Mouse (Mus musculus): ENCODE measurements around the gene Serpina3m.
"Not testable (repeated sequence)": the region's sequence is repeated elsewhere in the genome, so short reads cannot be mapped to it uniquely, and the experiment has no call there.

DNA sequence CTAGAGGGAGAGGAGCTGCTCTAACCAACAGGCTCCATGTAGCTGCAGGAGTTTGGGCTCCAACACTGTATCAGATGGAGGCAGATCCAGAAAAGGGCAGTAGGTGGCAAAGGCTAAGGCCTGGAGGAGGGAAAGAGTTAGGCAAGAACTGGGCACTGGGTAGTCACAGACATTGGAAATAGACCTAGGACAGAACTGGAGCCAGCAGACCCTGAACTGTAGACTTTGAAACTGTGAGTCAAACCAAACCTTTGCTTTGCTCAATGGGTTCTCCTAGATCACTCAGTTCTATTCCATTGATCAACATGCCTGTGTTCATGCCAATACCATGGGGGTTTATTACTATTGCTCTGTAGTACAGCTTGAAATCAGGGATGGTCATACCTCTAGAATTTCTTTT, 47.7 kb downstream of the Serpina3m start:
- TF ChIP-seq CTCF, EP300 (IDR thresholded peaks at IDR 0.05; ENCODE audit: low read depth): not testable (repeated sequence)

Measured in heart, postnatal 0 days (tissue).